Mouse (Mus musculus) urinary bladder, postnatal 4 days (tissue): ENCODE results near the gene Dazap1.

Experiments used
- DNase-seq, 2 experiments: peaks; one replicate each; pipeline ENCODE4 v3.0.0; 2021 to 2022; ENCODE audit warnings: low spot score in 2 of 2

Gene Dazap1

DNA sequence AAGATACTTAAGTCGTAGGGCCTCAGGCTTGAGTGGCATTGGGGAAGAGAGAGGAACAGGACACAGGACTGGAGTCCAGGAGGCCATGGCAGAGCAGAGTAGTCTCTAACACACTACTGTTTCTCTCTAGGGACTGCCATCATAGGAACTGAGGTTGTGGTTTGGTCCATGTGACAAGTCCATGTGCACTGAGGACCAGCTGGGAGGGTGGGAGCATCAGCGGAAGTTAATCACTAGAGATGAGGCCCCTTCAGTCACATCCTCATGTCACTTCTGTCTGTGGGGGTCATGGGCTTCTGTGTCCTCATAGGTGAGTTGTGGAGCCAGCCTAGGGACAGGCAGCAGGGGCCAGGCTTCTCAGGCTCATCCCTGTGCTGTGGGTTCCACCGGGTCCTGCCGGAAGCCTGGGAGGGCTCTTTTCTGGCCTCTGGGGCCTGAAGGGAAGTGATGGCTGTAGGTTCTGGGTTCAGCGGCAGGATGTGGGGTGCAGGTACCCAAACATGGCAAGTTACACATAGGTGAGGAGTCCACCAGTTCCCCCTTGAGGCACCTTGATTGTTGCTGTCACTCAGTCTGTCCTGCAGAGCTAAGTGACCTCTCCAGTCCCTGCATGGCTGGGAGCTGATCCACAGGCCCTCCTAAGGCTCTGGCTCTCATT, 10.0 kb downstream of the Dazap1 start:
- DNase-seq: no peak

- DNase-seq: no peak
These were observed 10.7 kb downstream of the Dazap1 start for GRCm38 (mm10) chr10:80271870-80272585.

DNA sequence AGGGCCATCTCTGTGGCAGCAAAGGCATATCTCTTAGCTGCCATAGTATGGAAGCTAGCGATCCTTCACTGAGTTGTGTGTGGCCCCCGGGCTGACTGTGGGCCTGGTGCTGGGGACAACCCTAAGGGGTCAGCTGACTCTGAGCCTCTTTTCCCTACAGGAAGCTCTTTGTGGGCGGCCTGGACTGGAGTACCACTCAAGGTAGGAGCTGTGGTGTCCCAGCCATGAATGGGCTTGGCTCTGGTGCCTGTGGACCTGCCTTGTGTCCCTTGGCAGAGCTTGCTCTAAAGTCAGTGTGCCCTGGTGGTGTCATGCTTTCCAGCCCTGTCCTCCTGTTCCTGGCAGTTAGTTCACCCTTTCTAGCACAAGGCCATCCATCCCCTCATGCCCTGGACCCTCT, 12.6 kb downstream of the Dazap1 start:
- no peak for DNase-seq

- DNase-seq: no peak
These were observed 15.0 kb downstream of the Dazap1 start for GRCm38 (mm10) chr10:80276238-80276637.

DNA sequence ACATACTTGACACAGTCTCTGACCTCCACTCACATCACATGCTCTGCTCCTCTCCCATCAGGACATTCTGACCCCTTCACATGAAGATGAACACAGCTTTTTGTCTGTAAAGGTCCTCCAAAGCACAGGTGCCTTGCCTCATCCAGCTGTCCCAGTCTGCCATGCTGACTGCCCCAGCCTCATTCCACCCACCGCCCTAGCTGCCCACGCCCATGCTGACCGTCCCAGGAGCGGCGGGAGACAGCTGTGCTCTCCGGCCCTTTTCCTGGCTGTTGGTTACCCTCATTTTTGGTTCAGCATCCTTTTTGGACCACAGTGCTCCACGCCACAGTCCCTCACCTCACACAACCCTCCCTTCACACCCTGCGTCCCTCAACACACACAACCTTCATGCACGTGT, 17.1 kb downstream of the Dazap1 start:
- no peak for DNase-seq

GRCm38 (mm10) chr10:80279273-80279672, 18.0 kb downstream of the Dazap1 start:
- no peak for DNase-seq

GRCm38 (mm10) chr10:80281304-80281703, 20.0 kb downstream of the Dazap1 start:
- DNase-seq: no peak

- DNase-seq: no peak
These were observed 20.7 kb downstream of the Dazap1 start for GRCm38 (mm10) chr10:80281921-80282371.

- peak in 1 of 2 experiments; percentile 47 for DNase-seq
These were observed 21.5 kb downstream of the Dazap1 start for GRCm38 (mm10) chr10:80282481-80283441.

DNA sequence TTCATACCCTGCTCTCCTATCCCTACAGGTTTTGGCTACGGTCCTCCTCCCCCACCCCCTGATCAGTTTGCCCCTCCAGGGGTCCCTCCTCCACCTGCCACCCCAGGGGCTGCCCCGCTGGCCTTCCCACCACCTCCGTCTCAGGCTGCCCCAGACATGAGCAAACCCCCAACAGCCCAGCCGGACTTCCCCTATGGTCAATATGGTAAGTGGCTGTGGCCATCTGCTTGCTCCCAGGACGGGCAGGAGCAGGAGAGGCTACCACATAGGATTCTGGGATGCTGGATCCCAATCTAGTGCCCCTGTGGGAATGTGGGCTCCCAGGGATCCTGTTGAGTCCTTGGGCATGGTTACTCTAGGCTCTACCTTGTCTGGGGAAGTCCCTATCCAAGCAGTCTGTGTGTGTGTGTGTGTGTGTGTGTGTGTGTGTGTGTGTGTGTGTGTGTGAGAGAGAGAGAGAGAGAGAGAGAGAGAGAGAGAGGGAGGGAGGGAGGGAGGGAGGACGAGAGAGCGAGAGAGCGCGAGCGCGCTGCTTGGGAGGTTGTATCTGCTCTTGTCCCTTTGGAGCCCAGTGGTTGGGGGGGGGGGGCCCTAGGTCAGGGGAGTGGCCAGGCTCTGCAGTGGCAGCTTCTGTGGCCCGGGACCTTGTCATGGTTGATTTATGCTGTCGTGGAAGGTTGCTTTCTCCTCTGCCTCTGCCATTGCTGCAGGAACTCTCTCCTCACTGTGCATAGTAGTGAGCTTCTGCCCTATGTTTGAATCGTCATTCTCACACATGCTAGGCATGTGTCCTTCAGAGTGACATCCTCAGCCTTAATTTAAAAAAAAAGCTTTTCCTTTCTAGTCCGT, 24.2 kb downstream of the Dazap1 start:
- no peak for DNase-seq

DNA sequence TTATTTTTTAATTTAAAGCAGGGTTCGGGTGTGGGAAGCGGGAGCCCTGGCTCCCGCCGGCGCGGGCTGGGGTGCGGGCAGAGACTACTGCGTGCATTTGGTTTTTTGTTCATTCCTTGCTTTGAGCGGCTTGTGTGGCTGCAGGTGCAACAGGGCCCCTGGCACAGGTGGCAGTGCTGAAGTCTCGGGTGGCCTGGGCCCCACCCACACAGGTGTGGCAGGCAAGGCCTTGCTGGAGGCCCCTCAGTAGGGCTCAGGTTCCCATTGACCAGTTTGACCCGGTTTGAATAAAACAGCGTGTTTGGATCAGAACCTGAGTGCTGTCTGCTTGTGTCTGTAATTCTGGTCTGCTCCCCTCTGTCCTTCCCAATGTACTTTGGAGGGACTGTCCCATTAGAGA, 26.8 kb downstream of the Dazap1 start:
- no peak for DNase-seq

- no peak for DNase-seq
These were observed 27.4 kb downstream of the Dazap1 start for GRCm38 (mm10) chr10:80288657-80289056.

DNA sequence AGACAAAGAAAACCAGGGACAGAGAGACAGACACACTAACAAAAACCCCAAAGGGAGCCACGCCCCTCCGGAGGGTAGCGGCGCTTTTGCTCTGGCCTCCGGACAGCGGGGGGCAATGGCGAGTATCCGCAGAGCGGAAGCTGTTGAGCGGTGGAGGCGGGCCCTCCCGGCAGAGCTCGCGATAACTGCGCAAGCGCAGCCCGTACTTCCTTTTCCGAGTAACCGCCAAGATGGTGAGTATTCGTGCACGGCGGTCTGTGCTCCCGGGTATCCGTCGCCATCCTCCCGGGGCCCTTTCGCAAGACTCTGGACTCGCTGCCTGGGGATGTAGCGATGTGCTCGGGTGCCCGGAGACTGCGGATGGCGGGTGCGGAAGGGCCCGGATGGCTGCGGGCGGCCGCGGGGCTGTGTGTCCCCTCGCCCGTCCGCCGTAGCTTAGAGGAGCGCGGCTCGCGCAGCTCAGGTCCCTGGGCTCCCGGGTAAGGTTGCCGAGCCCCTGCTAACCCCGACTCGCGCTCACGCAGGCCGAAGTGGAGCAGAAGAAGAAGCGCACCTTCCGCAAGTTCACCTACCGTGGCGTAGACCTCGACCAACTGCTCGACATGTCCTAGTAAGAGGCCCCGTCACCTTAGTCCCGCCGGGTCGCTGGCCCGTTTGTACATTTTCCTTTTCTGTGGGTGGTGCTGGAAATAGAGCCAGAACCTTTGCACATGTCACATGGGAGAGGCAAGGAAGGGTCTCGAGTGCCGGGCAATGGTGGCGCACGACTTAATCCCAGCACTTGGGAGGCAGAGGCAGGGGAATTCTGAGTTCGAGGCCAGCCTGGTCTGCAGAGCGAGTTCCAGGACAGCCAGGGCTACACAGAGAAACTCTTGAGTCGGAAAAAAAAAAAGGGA, 31.2 kb downstream of the Dazap1 start, which contains the start of gene Rps15:
Gene Rps15 (plus strand): TSS at position 203 of the 896 bp plus-strand sequence.
- peak; percentile 93 to 95 for DNase-seq

- DNase-seq: no peak
These were observed 32.0 kb downstream of the Dazap1 start for GRCm38 (mm10) chr10:80293325-80293724.

DNA sequence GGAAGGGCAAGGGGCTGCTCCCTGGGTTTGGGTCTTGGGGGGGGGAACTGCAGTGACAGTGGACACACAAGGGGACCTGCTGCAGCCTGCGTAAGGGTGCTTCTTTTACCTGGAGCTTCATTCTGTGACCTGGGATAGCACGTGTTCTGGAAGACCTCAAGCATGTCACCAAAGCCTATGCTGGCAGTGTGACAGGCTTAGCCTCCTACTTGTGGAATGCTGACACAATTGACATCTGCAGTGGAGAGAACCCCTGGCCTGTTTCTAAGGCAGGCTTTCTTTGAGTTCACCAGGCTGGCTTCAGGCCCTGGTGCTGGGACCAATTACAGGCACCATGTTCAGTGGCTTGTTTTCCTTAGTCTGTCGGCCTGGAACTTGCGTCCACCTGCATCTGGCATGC, 33.0 kb downstream of the Dazap1 start:
- DNase-seq: no peak

- DNase-seq: no peak
These were observed 33.6 kb downstream of the Dazap1 start for GRCm38 (mm10) chr10:80294788-80295303.

DNA sequence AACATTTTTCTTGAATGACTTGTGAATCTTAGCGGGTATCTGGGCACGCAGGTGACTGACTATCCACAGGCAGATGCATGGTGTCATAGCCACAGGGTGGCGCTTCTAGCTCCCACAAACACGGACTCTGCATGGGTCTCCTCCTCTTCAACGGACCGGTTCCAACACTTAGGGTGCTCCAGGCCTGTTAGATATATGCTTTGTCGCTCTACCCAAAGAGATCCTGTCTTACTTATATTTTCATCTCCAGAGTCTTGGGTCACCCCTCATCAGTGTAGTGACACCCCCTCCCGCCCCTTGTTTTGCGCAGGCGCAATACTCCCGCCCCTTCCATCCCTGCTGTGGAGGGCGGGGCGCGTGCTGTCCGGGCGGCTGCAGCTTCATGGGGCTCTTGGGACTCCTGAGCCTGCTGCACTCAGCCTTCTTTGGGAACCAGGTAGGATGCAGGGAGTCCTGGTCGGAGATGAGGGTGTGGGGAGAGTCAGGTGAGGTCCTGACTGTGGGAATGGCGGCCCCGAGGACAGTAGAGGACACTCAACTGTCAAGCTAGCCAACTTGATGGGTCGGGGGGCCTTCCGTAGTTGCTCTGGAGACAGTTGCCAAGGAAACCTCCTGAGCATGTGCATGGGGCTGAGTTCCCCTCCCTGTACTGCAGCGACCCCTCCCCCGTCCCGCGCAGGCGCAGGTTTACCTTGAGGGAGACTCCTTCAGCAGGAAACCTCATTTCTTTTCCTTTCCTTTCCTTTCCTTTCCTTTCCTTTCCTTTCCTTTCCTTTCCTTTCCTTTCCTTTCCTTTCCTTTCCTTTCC, 34.5 kb downstream of the Dazap1 start, which contains the start of gene Apc2:
Gene Apc2 (plus strand): TSS at position 360 of the 808 bp plus-strand sequence.
- peak in 1 of 2 experiments; percentile 64 for DNase-seq

- no peak for DNase-seq
These were observed 35.5 kb downstream of the Dazap1 start for GRCm38 (mm10) chr10:80296824-80297223.
